Mouse (Mus musculus) heart, postnatal 0 days (tissue): ENCODE results near the gene Megf8. TPM values are rescaled to one million over a fixed set of nuclear protein-coding genes. Genes with fewer than 3 reads are reported as not detected.

Experiments used
- ATAC-seq: fragments of 200-750 bp; cut with Nextera tagmentation; 2 replicates; pipeline ENCODE4 v1.8.0; 2017; ENCODE audit warnings: low read depth, moderate number of reproducible peaks, moderate library complexity; ENCODE audit not compliant: insufficient read depth
- DNase-seq: peaks from one replicate; pipeline ENCODE4 v3.0.0-alpha.2; 2016; ENCODE audit warnings: low spot score
- H3K27ac ChIP-seq: fragments of 300-500 bp; sonication (generic); 2 replicates; pipeline ENCODE4 v1.5.1; 2014; ENCODE audit warnings: low read depth, mild to moderate bottlenecking
- H3K27me3 ChIP-seq: fragments of 300-500 bp; sonication (generic); 2 replicates; pipeline ENCODE4 v1.6.1; 2014; ENCODE audit warnings: low read length, mixed read lengths; ENCODE audit not compliant: control insufficient read depth, insufficient read depth
- H3K36me3 ChIP-seq: fragments of 300-500 bp; sonication (generic); replicated peaks from 2 replicates; pipeline ENCODE4 v1.6.1; 2014; ENCODE audit warnings: low read length, mixed read lengths; ENCODE audit not compliant: control insufficient read depth, insufficient read depth
- H3K4me1 ChIP-seq: fragments of 300-500 bp; sonication (generic); 2 replicates; pipeline ENCODE4 v1.6.1; 2014; ENCODE audit warnings: antibody characterized with exemption; ENCODE audit not compliant: control insufficient read depth, insufficient read depth
- H3K4me2 ChIP-seq: fragments of 300-500 bp; sonication (generic); 2 replicates; pipeline ENCODE4 v1.6.1; 2014; ENCODE audit warnings: low read depth, mild to moderate bottlenecking, low read length, moderate library complexity
- H3K4me3 ChIP-seq: fragments of 300-500 bp; sonication (generic); 2 replicates; pipeline ENCODE4 v1.5.1; 2014; ENCODE audit warnings: low read depth, low read length
- H3K9ac ChIP-seq: fragments of 300-500 bp; sonication (generic); replicated peaks from 2 replicates; pipeline ENCODE4 v1.6.1; 2014; ENCODE audit warnings: low read depth, low read length, mixed read lengths
- H3K9me3 ChIP-seq: fragments of 300-500 bp; sonication (generic); replicated peaks from 2 replicates; pipeline ENCODE4 v1.6.1; 2016; ENCODE audit warnings: low read length; ENCODE audit not compliant: control insufficient read depth
- CTCF ChIP-seq: IDR thresholded peaks from 2 replicates; pipeline ENCODE4 v1.5.1; 2016; ENCODE audit warnings: antibody characterized with exemption, control low read depth, low read depth
- EP300 ChIP-seq: IDR thresholded peaks from 2 replicates; pipeline ENCODE4 v1.6.1; 2016; ENCODE audit warnings: antibody characterized with exemption, low read depth
- WGBS: fragments of 180-500 bp; shearing (Covaris S2); extraction: QIAGEN DNeasy Blood & Tissue Kit; methylation state at CpG from one replicate; pipeline ENCODE4 v1.1.7; 2014; 5-methylcytosine and 5-hydroxymethylcytosine counted together
- polyA plus RNA-seq: library from polyadenylated mRNA; unstranded; fragments of >200 nt; fragmentation: Nextera tagmentation; extraction: Ambion mirVana; gene quantifications from 2 replicates; pipeline ENCODE4 v1.2.1, GENCODE M21; 2015
- total RNA-seq: library from RNA; depleted of rRNA; stranded (reverse); fragments of >200 nt; gene quantifications from 2 replicates; pipeline ENCODE4 v1.2.3, GENCODE M21; 2014; ENCODE audit warnings: low replicate concordance; rRNA removed

Megf8 gene
- 17.7 and 22.5 TPM in 2 replicates for total RNA-seq
- 4.3 and 4.4 TPM in 2 replicates for polyA plus RNA-seq

DNA sequence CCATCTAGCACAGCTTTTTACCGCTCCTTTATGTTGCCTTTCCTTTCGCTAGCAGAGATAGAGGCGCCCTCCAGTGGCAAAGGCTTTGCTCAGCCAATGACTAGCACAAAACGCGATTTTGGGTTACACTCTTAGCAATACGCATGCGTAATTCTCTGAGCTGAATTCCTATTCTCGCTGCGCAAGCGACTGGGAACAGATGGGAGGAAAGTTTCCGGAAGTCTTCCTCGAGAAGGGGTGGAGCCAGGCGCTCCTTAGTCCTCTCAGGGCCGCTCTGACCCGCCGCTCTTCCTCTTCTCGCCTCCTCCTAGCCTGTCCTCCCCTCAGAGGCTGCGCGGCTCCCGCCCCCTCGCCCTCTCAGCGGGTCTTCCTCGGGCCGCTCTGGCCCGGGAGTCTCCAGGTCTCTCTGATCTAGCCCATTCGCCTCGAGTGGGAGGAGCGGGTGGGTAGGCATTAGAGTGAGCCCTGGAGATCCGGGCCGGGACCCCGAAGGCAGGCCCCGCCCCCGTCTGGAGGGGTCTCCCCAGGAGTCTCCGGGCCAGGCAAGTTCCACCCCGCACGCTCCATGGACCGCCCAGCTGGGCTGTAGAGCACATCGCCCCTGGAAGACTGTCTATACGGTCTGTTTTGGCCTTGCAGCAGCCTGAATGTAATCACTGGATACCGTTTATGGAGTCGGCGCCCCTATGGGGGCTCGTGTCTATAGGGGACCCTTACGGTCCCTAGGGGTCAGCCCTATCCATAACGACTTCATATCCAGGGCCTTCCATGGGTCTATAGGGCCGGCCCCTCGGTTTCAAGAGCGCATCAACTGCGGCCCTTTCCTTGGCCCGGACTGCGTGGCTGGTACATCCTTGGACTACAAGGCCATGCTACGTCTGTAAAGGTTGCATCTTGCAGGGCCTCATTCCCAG, at the start of gene Megf8:
Gene Megf8 (plus strand): TSS at position 633 of the 914 bp plus-strand sequence.
- Histone ChIP-seq H3K4me1 (peaks cover 8% of the 10 kb centered on the region), H3K27me3 (peaks cover 43% of the 10 kb centered on the region), H3K27ac (peak within 1 kb of the TSS; percentile 69), H3K4me2 (peak within 1 kb of the TSS; percentile 81), H3K36me3 (no peaks in the 10 kb centered on the region), H3K4me3 (peak within 1 kb of the TSS; percentile 59), H3K9ac (peak within 1 kb of the TSS; percentile 68), H3K9me3 (no peaks in the 10 kb centered on the region)
- DNase-seq (peak; percentile 99), ATAC-seq (peak; percentile 95)
- TF ChIP-seq EP300 = no peak
- TF ChIP-seq CTCF = peak; percentile 96
- under 1% methylated on average over 51 of the region's 52 CpGs for WGBS

DNA sequence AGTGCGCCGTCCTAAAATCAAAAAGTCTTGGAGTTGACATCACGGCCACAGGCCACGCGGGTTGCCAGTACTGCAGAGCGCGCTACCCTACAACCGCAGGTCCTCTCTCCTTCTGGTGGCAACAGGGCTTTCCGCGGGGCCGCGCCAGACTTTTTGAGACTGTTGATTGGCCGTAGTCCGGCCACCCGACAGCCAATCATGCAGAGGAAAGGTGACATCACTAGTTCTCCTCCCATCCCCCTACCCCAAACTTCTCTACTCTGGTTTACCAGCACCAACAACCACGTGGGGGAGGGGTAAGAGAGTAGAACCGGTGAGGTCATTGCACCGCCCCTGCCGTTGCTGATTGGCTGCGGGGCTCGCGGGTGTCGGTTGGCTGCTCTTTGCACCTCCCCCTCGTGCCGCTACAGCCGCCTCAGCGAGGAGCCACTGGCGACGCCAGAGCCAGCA, 49.6 kb upstream of the Megf8 start, which contains the start of gene Cic:
Gene Cic (plus strand): TSS at position 404 of the 450 bp plus-strand sequence.
- H3K27me3 ChIP-seq = no peaks in the 10 kb centered on the region
- H3K4me1 ChIP-seq = peaks cover 23% of the 10 kb centered on the region
- peak within 1 kb of the TSS; percentile 86 for H3K4me2 ChIP-seq
- WGBS = under 1% methylated on average over 29 of the region's 29 CpGs
- DNase-seq (peak; percentile 100), ATAC-seq (peak; percentile 86)
- peak within 1 kb of the TSS; percentile 93 for H3K27ac ChIP-seq
- peak within 1 kb of the TSS; percentile 86 for H3K9ac ChIP-seq
- H3K4me3 ChIP-seq = peak within 1 kb of the TSS; percentile 80
- peaks cover 13% of the 10 kb centered on the region for H3K36me3 ChIP-seq
- no peak; the same call in none of the 2 replicates for TF ChIP-seq EP300
- no peak for TF ChIP-seq CTCF
- no peaks in the 10 kb centered on the region for H3K9me3 ChIP-seq

DNA sequence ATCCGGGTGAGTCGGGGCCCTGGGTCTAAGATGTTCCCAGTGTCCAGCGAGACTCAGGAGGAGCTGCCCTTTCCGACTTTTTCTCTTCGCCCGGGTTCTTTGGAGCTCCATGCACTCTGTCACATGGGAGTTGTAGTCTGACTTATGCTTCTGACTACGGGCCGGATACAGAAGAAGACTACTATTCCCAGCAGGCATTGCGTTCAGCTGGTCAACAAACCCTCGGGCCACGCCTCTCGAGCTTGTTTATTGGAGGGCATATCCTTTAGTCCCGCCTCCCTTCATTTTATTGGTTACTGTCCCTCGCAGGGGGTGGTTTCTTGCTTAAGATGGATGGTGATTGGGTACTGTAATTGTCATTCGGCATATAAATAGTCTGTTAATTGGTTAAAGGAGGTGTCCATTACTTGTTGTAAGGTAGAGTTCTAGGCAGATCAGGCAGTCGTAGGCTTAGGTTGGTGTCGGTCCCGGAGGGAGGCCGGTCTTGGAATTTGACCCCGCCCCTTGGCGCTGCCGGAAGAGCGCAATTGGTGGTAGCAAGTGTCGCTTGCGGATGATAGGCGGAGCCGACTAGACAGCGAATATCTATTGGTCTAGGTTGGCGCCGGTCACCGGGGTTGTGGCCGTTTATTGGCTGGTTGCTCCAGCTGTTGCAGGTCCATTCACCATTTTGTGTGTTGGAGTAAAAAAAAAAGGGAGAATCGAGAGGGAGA, 49.1 kb upstream of the Megf8 start:
- under 1% methylated on average over 33 of the region's 33 CpGs for WGBS
- TF ChIP-seq CTCF = no peak
- TF ChIP-seq EP300 = peak; percentile 83
- no peaks in the 10 kb centered on the region for H3K9me3 ChIP-seq
- no peaks in the 10 kb centered on the region for H3K27me3 ChIP-seq
- peak overlapping the region; percentile 86 for H3K9ac ChIP-seq
- peak; percentile 100 for DNase-seq
- ATAC-seq = peak; percentile 90
- H3K27ac ChIP-seq = peak overlapping the region; percentile 93
- H3K36me3 ChIP-seq = peaks cover 17% of the 10 kb centered on the region
- peaks cover 23% of the 10 kb centered on the region for H3K4me1 ChIP-seq
- peak overlapping the region; percentile 80 for H3K4me3 ChIP-seq
- peak overlapping the region; percentile 86 for H3K4me2 ChIP-seq

GRCm38 (mm10) chr7:25268588-25268987, 48.4 kb upstream of the Megf8 start:
- WGBS = 1% methylated on average over 7 of the region's 7 CpGs

GRCm38 (mm10) chr7:25269029-25269428, 47.9 kb upstream of the Megf8 start:
- no peak for DNase-seq

More at GRCm38 (mm10) chr7:25268588-25268987, 48.4 kb upstream of the Megf8 start:
- Histone ChIP-seq H3K9me3 (no peaks in the 10 kb centered on the region), H3K27me3 (no peaks in the 10 kb centered on the region), H3K9ac (peak overlapping the region; percentile 86), H3K4me1 (peaks cover 26% of the 10 kb centered on the region), H3K36me3 (peaks cover 24% of the 10 kb centered on the region), H3K4me2 (peak overlapping the region; percentile 86), H3K27ac (peak overlapping the region; percentile 81), H3K4me3 (peak overlapping the region; percentile 80)
- ATAC-seq (no peak), DNase-seq (no peak)
- no peak for TF ChIP-seq EP300
- no peak for TF ChIP-seq CTCF

More at GRCm38 (mm10) chr7:25269029-25269428, 47.9 kb upstream of the Megf8 start:
- Histone ChIP-seq H3K4me3 (peak overlapping the region; percentile 80), H3K9me3 (no peaks in the 10 kb centered on the region), H3K4me2 (peak overlapping the region; percentile 86), H3K27me3 (no peaks in the 10 kb centered on the region), H3K9ac (peak overlapping the region; percentile 86), H3K27ac (peak overlapping the region; percentile 81), H3K4me1 (peaks cover 28% of the 10 kb centered on the region), H3K36me3 (peaks cover 25% of the 10 kb centered on the region)
- TF ChIP-seq EP300 (no peak), CTCF (no peak)
- 17% methylated on average over 4 of the region's 4 CpGs for WGBS
- no peak for ATAC-seq
